10 mouse cellular contexts compared by ENCODE assay signal in genomic region chr9:62469143-62469542, GRCm38 (mm10).
A peak's percentile ranks its signal among the peaks of the same experiment; 100 is the strongest.
DNase-seq lines count a peak whose midpoint lies in the region; ATAC-seq lines count a peak whose summit lies in the region.
"Had no signal": no experiment of that assay in that cellular context is flagged by ENCODE, and none has a peak within 500 bp of the region (broad histone marks: within the 10 kb centered on the region; RNA-seq: fewer than 3 reads in every experiment).

No protein-coding gene starts in this region.

- no peak overlapping the region for H3K9ac ChIP-seq in embryonic facial prominence, embryonic 14.5 days (ENCODE audit: low read depth, low read length)
- no peak overlapping the region for H3K9ac ChIP-seq in midbrain, embryonic 11.5 days (ENCODE audit: low read length)
- H3K9ac ChIP-seq: lung, embryonic 14.5 days had no signal

- no peak overlapping the region for H3K4me2 ChIP-seq in embryonic facial prominence, embryonic 14.5 days (ENCODE audit: low read depth, low read length)
- H3K4me2 ChIP-seq in midbrain, embryonic 11.5 days = no peak overlapping the region
- H3K4me2 ChIP-seq: lung, embryonic 14.5 days had no signal

- ATAC-seq in embryonic facial prominence, embryonic 14.5 days (ENCODE audit: low read depth) = peak; percentile 78
- ATAC-seq in midbrain, embryonic 11.5 days (ENCODE audit: low FRiP score) = peak; percentile 42; the same call in 1 of the 2 replicates

- peak; percentile 69 for DNase-seq in ES-CJ7 (ENCODE audit: low read depth, low spot score)
- DNase-seq in cerebellum, adult 11-12 months = peak; percentile 96
- peak; percentile 87 for DNase-seq in embryonic facial prominence, embryonic 14.5 days (ENCODE audit: low spot score)
- no peak for DNase-seq in midbrain, embryonic 11.5 days (ENCODE audit: low spot score, missing footprints)
- DNase-seq in adrenal gland, postnatal 14 days = no peak
- no peak for DNase-seq in urinary bladder, postnatal 36 days (ENCODE audit: low spot score in 2 of 2)
- DNase-seq in kidney, postnatal 14 days = no peak
- no peak for DNase-seq in gastrocnemius, postnatal 4 days (ENCODE audit: low spot score in 2 of 2)
- DNase-seq: lung, embryonic 14.5 days had no signal

- H3K9me3 ChIP-seq in embryonic facial prominence, embryonic 14.5 days (ENCODE audit: control insufficient read depth, low read length) = no peaks in the 10 kb centered on the region
- H3K9me3 ChIP-seq in midbrain, embryonic 11.5 days (ENCODE audit: control insufficient read depth, low read length) = no peaks in the 10 kb centered on the region

- H3K27ac ChIP-seq in embryonic facial prominence, embryonic 14.5 days (replicated peaks; ENCODE audit: low read depth, low read length) = no peak overlapping the region
- H3K27ac ChIP-seq in midbrain, embryonic 11.5 days (ENCODE audit: low read depth, low read length) = peak overlapping the region; percentile 25; the same call in 1 of the 2 replicates

- H3K4me3 ChIP-seq in embryonic facial prominence, embryonic 14.5 days (ENCODE audit: low read depth, low read length) = no peak overlapping the region
- no peak overlapping the region for H3K4me3 ChIP-seq in midbrain, embryonic 11.5 days (ENCODE audit: low read depth, low read length)

- H3K36me3 ChIP-seq in embryonic facial prominence, embryonic 14.5 days (ENCODE audit: control insufficient read depth, insufficient read depth, low read length) = no peaks in the 10 kb centered on the region
- H3K36me3 ChIP-seq in midbrain, embryonic 11.5 days (ENCODE audit: control insufficient read depth, insufficient read depth, low read length) = no peaks in the 10 kb centered on the region

- 50% methylated on average over 13 of the region's 13 CpGs for WGBS in embryonic facial prominence, embryonic 14.5 days
- WGBS in midbrain, embryonic 11.5 days = 36% methylated on average over 13 of the region's 13 CpGs

- H3K4me1 ChIP-seq in embryonic facial prominence, embryonic 14.5 days (ENCODE audit: control insufficient read depth, insufficient read depth, low read length) = no peaks in the 10 kb centered on the region
- H3K4me1 ChIP-seq in midbrain, embryonic 11.5 days (ENCODE audit: control insufficient read depth, insufficient read depth, low read length) = peaks cover 7% of the 10 kb centered on the region

- no peaks in the 10 kb centered on the region for H3K27me3 ChIP-seq in embryonic facial prominence, embryonic 14.5 days (replicated peaks; ENCODE audit: control insufficient read depth, insufficient read depth, low read length)
- no peaks in the 10 kb centered on the region for H3K27me3 ChIP-seq in midbrain, embryonic 11.5 days (ENCODE audit: control insufficient read depth, insufficient read depth, low read length)
- H3K27me3 ChIP-seq: CH12.LX had no signal

Comparison
In these comparisons a context has a peak if more than half of its experiments do, and no peak if none do; other contexts are left out.
1. DNase-seq: peak in ES-CJ7 (single experiment), cerebellum, adult 11-12 months (single experiment) and embryonic facial prominence, embryonic 14.5 days (single experiment); none in midbrain, embryonic 11.5 days (single experiment), adrenal gland, postnatal 14 days (single experiment), urinary bladder, postnatal 36 days (0 of 2), kidney, postnatal 14 days (single experiment) and gastrocnemius, postnatal 4 days (0 of 2).